Mouse (Mus musculus): Measurements from ENCODE around the gene Casc4. TPM values are rescaled to one million over a fixed set of nuclear protein-coding genes. Genes with fewer than 3 reads are reported as not detected.

The Casc4 gene
- 17.5 and 21.2 TPM in 2 replicates for polyA plus RNA-seq (2016; fragmentation: Nextera tagmentation; extraction: Ambion mirVana)

GRCm38 (mm10) chr2:121866632-121867050, at the start of gene Casc4:
Gene Casc4, plus strand, starts transcription at chr2:121866970.
- H3K27me3 ChIP-seq (replicated peaks), result no peaks in the 10 kb centered on the region

GRCm38 (mm10) chr2:121821787-121822186, 45.0 kb upstream of the Casc4 start:
- Histone ChIP-seq H3K4me3 (no peak overlapping the region), H3K27me3 (replicated peaks) (no peaks in the 10 kb centered on the region), H3K4me2 (no peak overlapping the region), H3K9me3 (replicated peaks) (peaks cover 4% of the 10 kb centered on the region), H3K36me3 (no peaks in the 10 kb centered on the region), H3K9ac (no peak overlapping the region), H3K4me1 (replicated peaks) (peaks cover 7% of the 10 kb centered on the region), H3K27ac (ENCODE audit: poor library complexity, severe bottlenecking) (no peak overlapping the region)
- WGBS, result 83% methylated on average over 7 of the region's 7 CpGs
- ATAC-seq (ENCODE audit: insufficient number of reproducible peaks, low FRiP score), result no peak

More at GRCm38 (mm10) chr2:121866632-121867050, at the start of gene Casc4:
- Histone ChIP-seq H3K36me3 (peaks cover 4% of the 10 kb centered on the region; the same call in 1 of the 2 replicates), H3K27ac (ENCODE audit: poor library complexity, severe bottlenecking) (peak within 1 kb of the TSS; percentile 61), H3K9me3 (replicated peaks) (no peaks in the 10 kb centered on the region), H3K4me3 (peak within 1 kb of the TSS; percentile 64), H3K4me2 (peak within 1 kb of the TSS; percentile 82), H3K9ac (peak within 1 kb of the TSS; percentile 84), H3K4me1 (replicated peaks) (peaks cover 5% of the 10 kb centered on the region)
- peak; percentile 96 for ATAC-seq (ENCODE audit: insufficient number of reproducible peaks, low FRiP score)
- under 1% methylated on average over 43 of the region's 43 CpGs for WGBS

GRCm38 (mm10) chr2:121824653-121825052, 42.1 kb upstream of the Casc4 start:
- peaks cover 7% of the 10 kb centered on the region for H3K4me1 ChIP-seq (replicated peaks)
- no peak overlapping the region for H3K4me3 ChIP-seq
- H3K4me2 ChIP-seq, result no peak overlapping the region
- H3K9me3 ChIP-seq (replicated peaks), result peaks cover 4% of the 10 kb centered on the region
- no peaks in the 10 kb centered on the region for H3K27me3 ChIP-seq (replicated peaks)
- no peak overlapping the region for H3K27ac ChIP-seq (ENCODE audit: poor library complexity, severe bottlenecking)
- H3K36me3 ChIP-seq, result no peaks in the 10 kb centered on the region
- 45% methylated on average over 5 of the region's 5 CpGs for WGBS
- ATAC-seq (ENCODE audit: insufficient number of reproducible peaks, low FRiP score), result no peak
- H3K9ac ChIP-seq, result no peak overlapping the region

- Histone ChIP-seq H3K4me2 (no peak overlapping the region), H3K4me3 (no peak overlapping the region), H3K4me1 (replicated peaks) (peaks cover 7% of the 10 kb centered on the region), H3K36me3 (no peaks in the 10 kb centered on the region), H3K27me3 (replicated peaks) (no peaks in the 10 kb centered on the region), H3K9ac (no peak overlapping the region), H3K27ac (ENCODE audit: poor library complexity, severe bottlenecking) (no peak overlapping the region), H3K9me3 (replicated peaks) (peaks cover 4% of the 10 kb centered on the region)
- 65% methylated on average over 2 of the region's 2 CpGs for WGBS
- ATAC-seq (ENCODE audit: insufficient number of reproducible peaks, low FRiP score), result no peak
Observed at GRCm38 (mm10) chr2:121826189-121826588, 40.6 kb upstream of the Casc4 start.

- ATAC-seq (ENCODE audit: insufficient number of reproducible peaks, low FRiP score), result no peak
- H3K4me1 ChIP-seq (replicated peaks), result peaks cover 7% of the 10 kb centered on the region
- H3K36me3 ChIP-seq, result no peaks in the 10 kb centered on the region
- H3K27ac ChIP-seq (ENCODE audit: poor library complexity, severe bottlenecking), result no peak overlapping the region
- no peak overlapping the region for H3K4me3 ChIP-seq
- no peak overlapping the region for H3K9ac ChIP-seq
- no peaks in the 10 kb centered on the region for H3K27me3 ChIP-seq (replicated peaks)
- H3K9me3 ChIP-seq (replicated peaks), result no peaks in the 10 kb centered on the region
- WGBS, result 74% methylated on average over 3 of the region's 3 CpGs
- H3K4me2 ChIP-seq, result no peak overlapping the region
Observed at GRCm38 (mm10) chr2:121828411-121828810, 38.4 kb upstream of the Casc4 start.

GRCm38 (mm10) chr2:121832484-121832894, 34.3 kb upstream of the Casc4 start:
- WGBS, result 4% methylated on average over 5 of the region's 5 CpGs
- no peaks in the 10 kb centered on the region for H3K9me3 ChIP-seq (replicated peaks)
- no peak overlapping the region for H3K4me3 ChIP-seq
- H3K27ac ChIP-seq (ENCODE audit: poor library complexity, severe bottlenecking), result no peak overlapping the region
- H3K9ac ChIP-seq, result no peak overlapping the region
- no peaks in the 10 kb centered on the region; the same call in 1 of the 2 replicates for H3K27me3 ChIP-seq (replicated peaks)
- no peaks in the 10 kb centered on the region for H3K4me1 ChIP-seq (replicated peaks)
- H3K36me3 ChIP-seq, result no peaks in the 10 kb centered on the region
- peak overlapping the region; percentile 34; the same call in 1 of the 2 replicates for H3K4me2 ChIP-seq
- ATAC-seq (ENCODE audit: insufficient number of reproducible peaks, low FRiP score), result no peak

- Histone ChIP-seq H3K36me3 (no peaks in the 10 kb centered on the region), H3K4me2 (peak overlapping the region; percentile 56), H3K27ac (ENCODE audit: poor library complexity, severe bottlenecking) (no peak overlapping the region), H3K4me3 (no peak overlapping the region), H3K9me3 (replicated peaks) (no peaks in the 10 kb centered on the region), H3K27me3 (replicated peaks) (no peaks in the 10 kb centered on the region; the same call in 1 of the 2 replicates), H3K9ac (no peak overlapping the region), H3K4me1 (replicated peaks) (no peaks in the 10 kb centered on the region)
- WGBS, result 38% methylated on average over 3 of the region's 3 CpGs
- no peak for ATAC-seq (ENCODE audit: insufficient number of reproducible peaks, low FRiP score)
Observed at GRCm38 (mm10) chr2:121834926-121835325, 31.8 kb upstream of the Casc4 start.

- 93% methylated on average over 3 of the region's 3 CpGs for WGBS
- no peaks in the 10 kb centered on the region for H3K36me3 ChIP-seq
- H3K9ac ChIP-seq, result no peak overlapping the region
- H3K27me3 ChIP-seq (replicated peaks), result no peaks in the 10 kb centered on the region; the same call in 1 of the 2 replicates
- no peaks in the 10 kb centered on the region for H3K4me1 ChIP-seq (replicated peaks)
- no peaks in the 10 kb centered on the region for H3K9me3 ChIP-seq (replicated peaks)
- no peak for ATAC-seq (ENCODE audit: insufficient number of reproducible peaks, low FRiP score)
- no peak overlapping the region for H3K4me3 ChIP-seq
- no peak overlapping the region for H3K27ac ChIP-seq (ENCODE audit: poor library complexity, severe bottlenecking)
- H3K4me2 ChIP-seq, result no peak overlapping the region
Observed at GRCm38 (mm10) chr2:121841453-121841852, 25.3 kb upstream of the Casc4 start.

GRCm38 (mm10) chr2:121842249-121842648, 24.5 kb upstream of the Casc4 start:
- H3K9ac ChIP-seq, result no peak overlapping the region
- H3K4me3 ChIP-seq, result no peak overlapping the region
- no peaks in the 10 kb centered on the region for H3K9me3 ChIP-seq (replicated peaks)
- H3K27ac ChIP-seq (ENCODE audit: poor library complexity, severe bottlenecking), result no peak overlapping the region
- ATAC-seq (ENCODE audit: insufficient number of reproducible peaks, low FRiP score), result no peak
- no peaks in the 10 kb centered on the region for H3K4me1 ChIP-seq (replicated peaks)
- no peak overlapping the region for H3K4me2 ChIP-seq
- H3K27me3 ChIP-seq (replicated peaks), result no peaks in the 10 kb centered on the region
- no peaks in the 10 kb centered on the region for H3K36me3 ChIP-seq
- 71% methylated on average over 3 of the region's 3 CpGs for WGBS

GRCm38 (mm10) chr2:121846050-121846449, 20.7 kb upstream of the Casc4 start:
- H3K27ac ChIP-seq (ENCODE audit: poor library complexity, severe bottlenecking), result no peak overlapping the region
- ATAC-seq (ENCODE audit: insufficient number of reproducible peaks, low FRiP score), result no peak
- 57% methylated on average over 8 of the region's 8 CpGs for WGBS

GRCm38 (mm10) chr2:121852045-121852444, 14.7 kb upstream of the Casc4 start:
- Histone ChIP-seq H3K36me3 (no peaks in the 10 kb centered on the region), H3K4me2 (no peak overlapping the region), H3K4me3 (no peak overlapping the region), H3K9ac (no peak overlapping the region), H3K27me3 (replicated peaks) (no peaks in the 10 kb centered on the region), H3K27ac (ENCODE audit: poor library complexity, severe bottlenecking) (no peak overlapping the region), H3K9me3 (replicated peaks) (no peaks in the 10 kb centered on the region), H3K4me1 (replicated peaks) (no peaks in the 10 kb centered on the region)
- WGBS, result 18% methylated on average over 2 of the region's 2 CpGs
- no peak for ATAC-seq (ENCODE audit: insufficient number of reproducible peaks, low FRiP score)

More at GRCm38 (mm10) chr2:121846050-121846449, 20.7 kb upstream of the Casc4 start:
- H3K9ac ChIP-seq, result no peak overlapping the region
- no peaks in the 10 kb centered on the region for H3K9me3 ChIP-seq (replicated peaks)
- H3K4me1 ChIP-seq (replicated peaks), result no peaks in the 10 kb centered on the region
- H3K27me3 ChIP-seq (replicated peaks), result no peaks in the 10 kb centered on the region
- no peaks in the 10 kb centered on the region for H3K36me3 ChIP-seq
- H3K4me3 ChIP-seq, result no peak overlapping the region
- H3K4me2 ChIP-seq, result no peak overlapping the region

- 72% methylated on average over 3 of the region's 3 CpGs for whole genome bisulfite sequencing
- Histone ChIP-seq H3K36me3 (no peaks in the 10 kb centered on the region), H3K4me2 (no peak overlapping the region), H3K4me1 (replicated peaks) (no peaks in the 10 kb centered on the region), H3K27me3 (replicated peaks) (no peaks in the 10 kb centered on the region), H3K9ac (no peak overlapping the region), H3K9me3 (replicated peaks) (no peaks in the 10 kb centered on the region), H3K27ac (ENCODE audit: poor library complexity, severe bottlenecking) (no peak overlapping the region), H3K4me3 (no peak overlapping the region)
- no peak for ATAC-seq (ENCODE audit: insufficient number of reproducible peaks, low FRiP score)
Observed at GRCm38 (mm10) chr2:121853974-121854373, 12.8 kb upstream of the Casc4 start.

Measured in heart, embryonic 12.5 days (tissue).